Mouse (Mus musculus) heart, adult 2 months (tissue): ENCODE results near the gene Slc30a2.

Experiments used
- CTCF ChIP-seq: fragments of 200-600 bp; IDR thresholded peaks from 2 replicates; pipeline ENCODE4 v1.8.1; 2022; ENCODE audit warnings: antibody characterized with exemption, mild to moderate bottlenecking, moderate library complexity
- POLR2A ChIP-seq: fragments of 200-500 bp; IDR thresholded peaks from 2 replicates; pipeline ENCODE4 v1.6.1; 2011; ENCODE audit warnings: mild to moderate bottlenecking, low read depth, low read length, control low read depth; ENCODE audit not compliant: insufficient read depth

GRCm38 (mm10) chr4:134296523-134296922 is 46.5 kb upstream of the Slc30a2 start:
- no peak for TF ChIP-seq POLR2A
- TF ChIP-seq CTCF, result 0 out of 2 replicates have a peak, but pooled peaks have one; percentile 16
